Mouse (Mus musculus): Measurements from ENCODE around the gene Map2k1. TPM values are rescaled to one million over a fixed set of nuclear protein-coding genes. Genes with fewer than 3 reads are reported as not detected.
"Not testable (repeated sequence)": the region's sequence is repeated elsewhere in the genome, so short reads cannot be mapped to it uniquely, and the experiment has no call there.

Gene Map2k1
- 10 to 100 TPM; 48.1 to 50.7 TPM for total RNA-seq (2021)
- long read RNA-seq, experiment 1, transcript Map2k1-201 (11 exons, 2,436 nt): major isoform, 26 of 47 reads
- long read RNA-seq, experiment 1, partial matches to known transcripts: 4 of 47 reads
- long read RNA-seq, experiment 1, other reads (novel, unspliced or antisense): 17 of 47 reads
- long read RNA-seq, experiment 2, transcript Map2k1-201 (11 exons, 2,436 nt): major isoform, 35 of 63 reads
- long read RNA-seq, experiment 2, partial matches to known transcripts: 3 of 63 reads
- long read RNA-seq, experiment 2, other reads (novel, unspliced or antisense): 24 of 63 reads

DNA sequence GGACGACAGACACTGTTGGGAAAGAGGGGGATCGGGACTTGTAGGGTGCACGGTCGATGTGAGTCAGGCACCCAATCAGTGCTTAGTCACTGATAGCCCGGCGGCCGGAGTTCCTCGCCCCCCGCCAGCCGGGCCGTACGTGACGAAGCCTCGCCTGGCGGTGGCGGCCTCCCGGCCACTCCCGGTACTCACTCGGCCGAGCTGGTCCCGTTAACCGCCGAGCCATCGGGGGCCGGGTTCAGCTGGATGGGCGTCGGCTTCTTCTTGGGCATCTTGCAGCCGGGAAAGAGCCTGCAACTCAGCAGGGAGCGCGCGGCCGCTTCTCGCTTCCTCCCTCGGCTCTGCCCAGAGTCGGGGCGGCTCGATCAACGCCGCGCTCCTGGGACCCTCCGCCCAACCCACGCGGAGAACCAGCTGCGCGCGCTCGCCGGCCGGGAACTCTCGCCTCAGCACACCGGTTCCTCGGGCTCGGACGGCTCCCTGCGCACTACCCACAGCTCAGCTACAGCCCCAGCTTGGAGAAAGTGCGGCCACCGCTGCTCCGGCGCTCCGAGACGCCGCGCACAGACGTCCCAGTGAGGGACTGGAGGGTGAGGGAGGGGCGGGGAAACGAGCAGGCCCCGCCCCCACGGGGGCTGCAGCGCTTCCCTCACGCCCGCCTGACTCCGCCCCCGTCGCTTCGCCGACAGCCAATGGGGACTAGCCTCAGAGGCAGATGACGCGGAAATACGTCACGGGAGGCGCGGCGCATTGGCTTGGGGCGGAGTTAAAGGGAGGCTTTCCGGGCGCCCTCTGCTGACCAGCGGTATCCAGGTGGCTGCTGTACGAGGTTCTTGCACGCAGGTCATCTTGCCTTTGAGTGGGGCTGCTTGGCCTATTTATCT lies at the start of gene Map2k1:
Map2k1 (minus strand) TSS at position 611 of the 884 bp plus-strand sequence.
- intact Hi-C loops (cut with DNase I): loop anchor here (1.0 to 5.0 kb wide), 2 partner anchors 74 to 131 kb away; partner anchors contain the start of gene Snapc5
- peak; percentile 99 to 100 for DNase-seq

DNA sequence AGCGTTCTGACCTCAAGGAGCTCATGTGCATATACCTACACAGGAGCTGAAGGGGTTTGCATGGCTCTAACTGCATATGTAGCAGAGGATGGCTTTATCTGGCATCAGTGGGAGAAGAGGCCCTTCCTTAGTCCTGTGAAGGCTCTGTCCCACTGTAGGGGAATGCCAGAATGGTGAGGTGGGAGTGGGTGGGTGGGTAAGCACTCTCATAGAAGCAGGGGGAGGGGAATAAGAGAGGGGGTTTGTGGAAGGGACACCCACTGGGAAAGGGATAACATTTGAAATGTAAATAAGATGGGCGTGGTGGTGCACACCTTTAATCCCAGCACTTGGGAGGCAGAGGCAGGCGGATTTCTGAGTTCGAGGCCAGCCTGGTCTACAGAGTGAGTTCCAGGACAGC lies 49.7 kb upstream of the Map2k1 start:
- intact Hi-C loops (cut with DNase I); DNase-seq: not testable (repeated sequence)

DNA sequence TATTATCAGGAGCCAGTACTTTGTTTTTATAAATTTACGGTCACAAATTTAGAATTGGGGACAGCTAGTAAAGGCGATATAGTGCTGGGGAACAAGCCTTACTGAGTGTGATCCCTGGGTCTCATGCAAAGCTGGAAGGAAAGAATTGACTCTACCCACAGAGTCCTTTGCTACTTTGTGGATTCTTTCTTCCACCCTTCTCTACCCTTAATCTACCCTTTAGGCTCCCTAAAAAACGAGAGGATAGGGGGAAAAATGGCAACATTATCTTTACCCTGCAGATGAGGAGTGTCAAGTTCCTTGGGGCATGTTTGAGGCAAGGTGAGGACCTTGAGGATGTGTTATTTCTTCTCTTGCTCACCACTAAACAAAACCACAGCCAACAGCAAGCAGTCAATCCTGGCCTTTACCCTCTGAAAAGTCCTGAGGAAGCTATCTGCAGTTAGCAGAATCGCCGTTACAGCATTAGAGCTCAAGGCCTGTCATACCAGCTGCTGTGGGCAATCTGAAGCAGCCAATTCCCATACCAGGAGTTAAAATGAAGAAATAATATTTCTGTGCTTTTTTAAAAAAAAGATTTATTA lies 29.1 kb upstream of the Map2k1 start:
- intact Hi-C loops (cut with DNase I): no loop called here
- no peak for DNase-seq

DNA sequence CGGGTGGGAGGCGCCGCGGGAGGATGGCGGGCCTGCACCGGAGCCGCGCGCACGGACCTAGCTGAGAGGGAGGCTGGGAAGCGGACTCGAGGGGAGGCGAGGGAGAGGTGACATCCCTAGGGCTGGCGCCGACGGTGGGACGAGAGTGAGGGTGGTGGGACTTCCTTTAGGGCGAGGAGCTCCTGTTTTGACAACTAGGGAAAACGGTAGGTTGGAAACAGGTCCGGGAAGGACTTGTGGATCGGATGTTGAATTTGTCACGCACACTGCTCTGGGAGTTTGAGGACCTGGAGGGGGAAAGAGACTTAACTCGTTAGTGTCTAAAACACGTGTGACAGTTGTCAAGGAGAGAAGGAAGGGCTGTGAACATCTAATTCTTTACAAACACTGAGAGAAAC lies 28.3 kb upstream of the Map2k1 start:
- intact Hi-C loops (cut with DNase I): no loop called here
- no peak for DNase-seq

DNA sequence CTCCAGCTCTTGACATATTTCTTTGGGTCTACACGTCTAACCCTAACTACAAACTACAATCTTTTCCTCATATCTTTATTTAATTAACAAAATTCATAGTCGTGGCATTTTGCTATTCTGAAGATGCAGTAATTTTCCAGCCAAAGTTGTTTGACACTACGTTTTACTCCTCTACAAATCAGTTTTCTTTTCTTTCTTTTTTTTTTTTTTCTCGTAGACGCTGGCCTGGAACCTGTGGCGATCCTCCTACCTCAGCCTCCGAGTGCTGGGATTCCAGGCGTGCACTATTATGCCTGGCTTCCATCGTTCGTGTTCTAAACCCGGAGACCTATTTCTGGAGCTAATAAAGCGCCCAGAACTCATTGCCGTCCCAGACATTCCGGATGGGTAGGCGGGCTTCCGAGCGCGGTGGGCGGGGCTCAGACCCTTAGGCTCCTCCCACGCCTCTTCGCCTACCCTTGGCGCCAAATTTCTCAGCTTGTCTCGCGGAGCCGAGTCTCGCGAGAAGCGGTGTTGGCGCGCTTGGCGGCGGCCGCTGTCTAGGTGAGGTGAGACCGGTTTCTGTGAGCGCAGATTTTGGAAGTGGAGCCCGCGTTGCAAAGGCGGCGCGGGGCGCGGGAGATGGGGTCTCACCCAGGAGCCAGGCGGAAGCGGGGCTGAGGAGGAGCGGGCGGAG lies 27.8 kb upstream of the Map2k1 start, which contains the start of gene Tipin:
Tipin (plus strand) TSS at position 477 of the 676 bp plus-strand sequence.
- intact Hi-C loops (cut with DNase I): no loop called here
- peak; percentile 94 to 95 for DNase-seq

DNA sequence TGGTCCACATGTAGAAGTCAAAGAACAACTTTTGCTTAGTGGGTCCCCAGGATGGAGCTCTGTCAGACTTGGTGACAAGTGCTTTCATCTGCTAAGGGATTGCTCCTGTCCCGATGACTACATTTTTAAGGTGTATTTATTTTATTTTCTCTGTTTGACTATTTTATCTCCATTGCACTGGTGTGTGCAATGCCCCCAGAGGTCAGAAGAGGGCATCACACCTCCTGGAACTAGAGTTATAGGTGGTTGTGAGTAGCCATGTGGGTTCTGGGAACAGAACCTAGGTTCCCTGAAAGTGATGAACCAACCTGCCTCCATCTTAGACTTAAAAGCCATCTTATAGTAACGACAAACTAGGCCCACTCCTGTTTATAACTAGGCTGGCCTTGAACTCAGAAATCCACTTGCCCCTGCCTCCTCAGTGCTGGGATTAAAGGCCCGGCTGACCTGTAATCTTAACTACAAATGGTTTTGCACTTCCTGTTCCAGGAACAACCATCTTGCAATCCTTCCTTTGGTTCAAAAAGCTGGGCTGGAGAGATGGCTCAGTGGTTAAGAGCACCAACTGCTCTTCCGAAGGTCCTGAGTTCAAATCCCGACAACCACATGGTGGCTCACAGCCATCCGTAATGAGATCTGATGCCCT lies 25.4 kb upstream of the Map2k1 start:
- intact Hi-C loops (cut with DNase I): no loop called here
- DNase-seq: no peak

DNA sequence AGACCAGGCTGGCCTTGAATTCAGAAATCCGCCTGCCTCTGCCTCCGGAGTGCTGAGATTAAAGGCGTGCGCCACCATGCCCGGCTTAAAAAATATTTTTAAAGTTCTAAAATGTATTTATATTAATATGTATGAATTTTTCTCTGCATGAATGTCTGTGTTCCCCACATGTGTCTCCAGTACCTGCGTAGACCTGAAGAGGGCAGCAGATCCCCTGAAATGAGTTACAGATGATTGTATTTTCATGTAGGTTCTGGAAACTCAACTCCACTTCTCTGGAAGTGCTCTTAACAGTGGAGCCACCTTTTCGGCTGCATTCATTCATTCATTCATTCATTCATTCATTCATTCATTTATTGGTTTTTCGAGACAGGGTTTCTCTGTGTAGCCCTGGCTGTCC lies 24.3 kb upstream of the Map2k1 start:
- peak; percentile 40 to 46 for DNase-seq
- intact Hi-C loops (cut with DNase I): no loop called here

DNA sequence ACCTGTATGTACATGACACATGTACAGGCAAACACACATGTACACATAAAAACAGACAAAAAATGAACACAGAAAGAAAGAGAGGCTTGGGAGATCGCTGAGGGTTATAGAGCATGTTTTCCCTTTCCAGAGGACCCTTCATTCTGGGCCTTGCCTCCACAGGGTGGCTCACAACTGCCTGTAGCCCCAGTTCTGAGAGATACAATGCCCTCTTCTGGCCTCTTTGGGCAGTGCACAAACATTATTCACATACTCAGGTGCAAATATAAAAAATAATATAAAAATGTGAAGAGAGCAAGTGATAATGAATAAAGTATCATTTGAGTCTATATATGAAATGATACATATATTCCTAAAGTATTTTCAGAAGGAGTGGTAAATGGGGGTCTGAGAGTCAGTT lies 21.5 kb upstream of the Map2k1 start:
- no peak for DNase-seq
- intact Hi-C loops (cut with DNase I): loop anchor here (5.0 kb wide), 1 partner anchor 93 kb away; no protein-coding TSS in a partner anchor

DNA sequence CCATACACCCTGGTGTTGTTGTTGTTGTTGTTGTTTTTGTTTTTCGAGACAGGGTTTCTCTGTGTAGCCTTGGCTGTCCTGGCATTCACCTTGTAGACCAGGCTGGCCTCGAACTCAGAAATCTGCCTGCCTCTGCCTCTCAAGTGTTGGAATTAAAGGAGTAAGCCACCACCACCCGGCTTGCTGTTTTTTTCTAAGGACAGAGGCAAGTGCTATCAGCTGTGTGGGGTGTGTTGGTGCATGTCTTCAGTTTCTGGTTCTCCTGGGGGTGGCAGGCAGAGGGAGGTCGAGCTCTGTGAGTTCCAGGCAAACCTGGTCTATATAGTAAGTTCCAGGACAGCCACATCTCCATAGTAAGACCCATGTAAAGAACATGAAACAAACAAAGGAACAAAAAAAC lies 20.9 kb upstream of the Map2k1 start:
- intact Hi-C loops (cut with DNase I): loop anchor here (5.0 kb wide), 1 partner anchor 92 kb away; no protein-coding TSS in a partner anchor
- no peak for DNase-seq

DNA sequence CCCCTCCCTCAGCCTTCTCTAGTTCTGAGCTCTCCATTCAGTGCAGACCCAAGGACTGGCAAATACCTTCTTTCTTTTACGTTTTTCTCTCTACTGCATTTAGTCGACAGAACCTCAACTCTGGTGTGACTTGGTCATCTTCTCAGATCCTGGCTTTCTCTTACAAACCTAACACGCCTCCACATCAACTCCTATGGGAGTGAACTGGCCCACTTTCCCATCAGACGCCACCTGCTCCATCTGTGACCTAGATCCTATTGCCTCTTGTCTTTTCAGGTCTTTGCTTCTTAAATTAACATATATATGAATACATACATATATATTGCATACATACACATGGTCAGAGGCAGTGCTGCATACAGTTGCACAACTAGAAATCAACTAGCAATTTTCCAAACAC lies 20.3 kb upstream of the Map2k1 start:
- DNase-seq: no peak
- intact Hi-C loops (cut with DNase I): loop anchor here (2.0 to 5.0 kb wide), 2 partner anchors 91 to 135 kb away; no protein-coding TSS in a partner anchor

DNA sequence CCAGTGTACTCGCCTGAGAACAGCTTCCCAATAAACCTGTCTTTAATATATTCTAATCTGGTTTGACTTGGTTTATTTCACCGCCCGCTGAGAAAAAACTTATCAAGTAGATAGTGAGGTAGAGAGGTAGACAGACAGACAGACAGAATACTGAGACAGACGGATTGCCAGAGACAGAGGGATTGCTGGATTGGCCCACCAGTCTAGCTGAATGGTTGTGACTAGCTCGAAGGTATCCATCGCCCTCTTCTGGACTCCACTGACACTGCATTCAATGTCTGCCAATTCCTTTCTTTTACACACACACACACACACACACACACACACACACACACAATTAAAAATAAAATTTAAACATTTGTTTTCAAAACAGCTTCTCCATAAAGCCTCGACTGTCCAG lies 19.2 kb upstream of the Map2k1 start:
- DNase-seq: peak; percentile 7 to 18
- intact Hi-C loops (cut with DNase I): loop anchor here (2.0 to 5.0 kb wide), 2 partner anchors 90 to 134 kb away; no protein-coding TSS in a partner anchor

DNA sequence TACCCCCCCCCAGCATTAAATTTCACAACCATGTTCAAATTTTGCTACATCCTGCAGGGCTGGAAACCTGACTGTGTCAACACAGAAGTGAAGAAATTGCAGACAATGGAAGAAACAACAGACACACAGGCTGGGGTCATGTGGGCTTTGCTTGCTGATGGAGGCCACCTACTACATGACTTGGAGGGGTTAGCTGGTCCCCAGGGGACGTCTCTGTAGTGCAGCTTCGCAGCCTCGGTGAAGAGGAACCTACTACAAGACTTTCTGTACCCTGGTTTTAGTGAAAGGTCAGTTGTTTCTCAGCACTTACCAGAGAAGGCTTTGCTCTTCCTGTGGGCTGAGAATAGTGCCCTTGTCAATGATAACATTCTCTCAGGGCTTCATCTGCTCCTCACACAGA lies 17.8 kb upstream of the Map2k1 start:
- intact Hi-C loops (cut with DNase I): loop anchor here (5.0 kb wide), 1 partner anchor 89 kb away; no protein-coding TSS in a partner anchor
- no peak for DNase-seq

DNA sequence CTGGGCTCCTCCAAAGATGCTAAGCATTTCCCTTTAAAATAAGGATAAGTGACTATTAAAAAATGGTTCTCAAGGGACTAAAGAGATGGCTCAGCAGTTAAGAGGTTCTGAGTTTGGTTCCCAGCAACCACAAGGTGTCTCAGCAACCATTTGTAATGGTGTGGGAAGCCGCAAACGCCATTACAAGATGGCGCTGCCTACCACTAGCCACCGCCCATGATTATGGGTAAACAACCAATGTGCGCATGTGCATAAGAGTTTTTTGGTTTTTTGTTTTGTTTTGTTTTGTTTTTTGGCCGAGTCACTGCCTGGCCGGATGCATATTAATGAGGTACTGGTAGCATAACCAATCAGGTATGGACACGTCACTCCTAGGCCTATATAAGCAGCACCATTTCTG lies 15.4 kb upstream of the Map2k1 start:
- intact Hi-C loops (cut with DNase I): not testable (repeated sequence)

DNA sequence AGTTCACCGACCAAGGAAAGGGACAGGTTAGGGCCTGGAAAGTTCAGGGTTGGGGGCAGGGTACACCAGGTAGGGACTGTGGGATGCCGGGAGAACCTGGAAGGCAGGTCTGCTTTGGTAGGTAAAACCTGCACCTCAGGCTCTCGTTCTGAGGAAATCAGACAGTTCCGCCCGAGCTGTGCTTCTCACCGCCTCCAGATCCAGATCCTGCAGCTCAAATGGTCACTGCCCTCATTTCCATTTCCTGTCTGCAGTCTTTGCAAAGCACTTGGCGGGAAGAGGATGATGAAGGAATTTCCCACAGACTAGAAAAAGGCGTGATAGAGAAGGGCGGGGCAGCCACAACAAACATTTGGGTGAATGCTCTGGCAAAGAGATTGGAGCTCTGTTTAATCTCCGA lies 14.8 kb upstream of the Map2k1 start:
- no peak for DNase-seq
- intact Hi-C loops (cut with DNase I): no loop called here

More for the DNA sequence above, 15.4 kb upstream of the Map2k1 start:
- DNase-seq: not testable (repeated sequence)

DNA sequence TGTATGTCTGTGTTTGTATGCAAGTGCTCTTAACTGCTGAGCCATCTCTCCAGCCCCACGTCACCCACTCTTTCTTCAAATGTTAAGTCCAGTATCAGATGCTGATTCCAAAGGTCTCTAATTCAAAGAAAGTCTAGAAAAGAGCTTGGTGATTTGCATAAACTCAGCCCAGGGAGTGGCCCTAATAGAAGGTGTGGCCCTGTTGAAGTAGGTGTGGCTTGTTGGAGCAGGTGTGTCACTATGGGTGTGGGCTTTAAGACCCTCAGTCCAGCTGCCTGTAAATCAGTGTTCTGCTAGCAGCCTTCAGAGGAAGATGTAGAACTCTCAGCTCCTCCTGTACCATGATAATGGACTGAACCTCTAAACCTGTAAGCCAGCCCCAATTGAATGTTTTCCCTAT lies 13.8 kb upstream of the Map2k1 start:
- no peak for DNase-seq
- intact Hi-C loops (cut with DNase I): no loop called here

DNA sequence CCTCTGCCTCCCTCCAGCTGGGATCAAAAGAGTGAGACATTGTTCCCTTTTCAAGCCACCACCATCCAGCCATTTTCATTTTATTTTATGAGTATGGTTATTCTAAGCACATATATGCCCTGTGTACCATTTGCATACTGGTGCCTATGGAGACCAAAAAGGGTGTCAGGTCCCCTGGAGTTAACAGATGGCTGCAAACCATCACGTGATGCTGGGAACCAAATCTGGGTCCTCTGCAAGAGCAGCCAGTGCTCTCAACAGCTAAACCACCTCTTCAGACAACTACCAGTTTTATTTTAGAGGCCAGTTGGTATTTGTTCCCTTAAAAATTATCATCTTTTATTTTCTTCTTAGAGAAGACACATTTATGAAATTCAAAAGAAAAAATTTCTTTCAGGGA lies 11.4 kb upstream of the Map2k1 start:
- intact Hi-C loops (cut with DNase I): no loop called here
- no peak for DNase-seq

DNA sequence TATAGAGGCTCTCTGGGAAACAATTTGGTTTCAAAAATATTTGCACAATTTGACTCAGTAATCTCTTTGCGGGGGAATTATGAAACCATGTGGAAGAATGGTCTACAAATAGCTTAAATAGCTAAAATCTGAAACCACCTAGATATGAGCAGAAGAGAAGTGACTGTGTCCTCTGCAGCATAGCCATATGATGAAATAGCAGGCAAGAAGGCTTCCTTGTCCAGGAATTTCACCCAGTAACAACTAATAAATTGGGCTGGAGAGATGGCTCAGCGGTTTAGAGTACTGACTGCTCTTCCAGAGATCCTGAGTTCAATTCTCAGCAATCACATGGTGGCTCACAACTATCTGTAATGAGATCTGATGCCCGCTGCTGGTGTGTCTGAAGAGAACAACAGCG lies 7.6 kb upstream of the Map2k1 start:
- DNase-seq: no peak
- intact Hi-C loops (cut with DNase I): no loop called here

DNA sequence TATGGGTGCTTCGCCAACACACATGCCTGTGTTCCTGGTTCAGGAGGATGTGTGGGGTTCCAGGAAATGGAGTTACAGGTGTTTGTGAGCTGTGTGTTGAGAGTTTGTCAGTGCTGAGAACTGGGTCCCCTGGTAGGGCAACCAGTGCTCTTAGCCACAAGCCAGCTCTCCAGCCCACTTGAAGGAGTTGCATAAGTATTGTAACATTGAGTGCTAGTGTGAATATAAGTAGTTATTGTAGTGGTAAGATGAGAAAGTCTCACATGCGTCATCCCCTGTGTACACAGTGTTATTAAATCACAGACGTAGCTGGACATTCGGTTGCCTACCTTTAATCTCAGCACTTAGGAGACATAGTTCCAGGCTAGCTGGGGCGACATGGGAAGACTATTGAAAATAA lies 6.5 kb upstream of the Map2k1 start:
- intact Hi-C loops (cut with DNase I): no loop called here
- DNase-seq: no peak

DNA sequence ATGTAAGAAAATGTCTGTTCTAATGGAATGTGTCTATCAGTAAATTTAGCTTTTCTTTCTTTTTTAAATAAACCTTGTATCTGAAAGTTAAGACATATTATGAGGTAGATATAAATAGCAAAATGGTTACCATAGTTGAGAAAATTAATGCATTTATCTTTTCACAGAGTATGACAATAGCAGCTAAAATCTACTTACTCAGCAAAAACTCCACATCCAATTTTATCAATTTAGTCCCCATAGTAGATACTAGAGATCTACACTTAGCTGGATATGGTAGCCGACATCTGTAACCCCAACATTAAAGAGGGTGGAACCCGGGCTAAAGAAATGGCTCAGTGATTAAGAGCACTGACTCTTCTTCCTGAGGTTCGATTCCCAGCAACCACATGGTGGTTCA lies 2.8 kb upstream of the Map2k1 start:
- DNase-seq: no peak
- intact Hi-C loops (cut with DNase I): no loop called here

DNA sequence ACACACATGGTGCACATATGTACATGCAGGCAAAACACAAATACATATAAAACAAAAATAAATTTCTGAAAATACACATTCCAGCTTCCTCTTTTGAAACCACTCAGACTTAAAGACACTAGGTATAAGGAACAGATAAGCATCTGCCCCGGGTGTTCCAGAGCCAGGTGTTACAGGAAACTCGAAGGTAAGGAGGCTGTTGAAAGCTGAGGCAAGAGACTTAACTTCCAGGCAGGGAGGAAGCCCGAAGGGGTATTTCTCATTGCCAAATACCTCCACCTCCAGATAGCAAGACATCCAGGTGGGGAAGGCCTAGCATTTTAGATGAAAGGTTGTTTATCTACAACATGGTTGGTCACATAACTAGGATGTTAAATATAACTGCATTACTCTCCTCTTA lies 2.0 kb upstream of the Map2k1 start:
- no peak for DNase-seq

More for the DNA sequence above, 2.0 kb upstream of the Map2k1 start:
- intact Hi-C loops (cut with DNase I): no loop called here

Measured in gastrocnemius, postnatal 36 days (tissue).